Mouse (Mus musculus): ENCODE results near the gene Lgals12.

Lgals12 gene

GRCm38 (mm10) chr19:7606801-7607689 is at the start of gene Lgals12:
Gene Lgals12, minus strand, starts transcription at chr19:7607193.
- no peak for DNase-seq (ENCODE audit: low spot score in 2 of 2)

- no peak for DNase-seq (ENCODE audit: low spot score in 2 of 2)
Observed at GRCm38 (mm10) chr19:7648913-7649666, 42.1 kb upstream of the Lgals12 start.

- no peak for DNase-seq (ENCODE audit: low spot score in 2 of 2)
Observed at GRCm38 (mm10) chr19:7633786-7634185, 26.8 kb upstream of the Lgals12 start.

- no peak for DNase-seq (ENCODE audit: low spot score in 2 of 2)
Observed at GRCm38 (mm10) chr19:7633021-7633420, 26.0 kb upstream of the Lgals12 start.

GRCm38 (mm10) chr19:7617696-7618095 is 10.7 kb upstream of the Lgals12 start:
- peak in 1 of 2 experiments; percentile 70 for DNase-seq (ENCODE audit: low spot score in 2 of 2)

GRCm38 (mm10) chr19:7617085-7617484 is 10.1 kb upstream of the Lgals12 start:
- DNase-seq (ENCODE audit: low spot score in 2 of 2), result no peak

GRCm38 (mm10) chr19:7616231-7616930 is 9.4 kb upstream of the Lgals12 start:
- DNase-seq (ENCODE audit: low spot score in 2 of 2), result no peak

- no peak for DNase-seq (ENCODE audit: low spot score in 2 of 2)
Observed at GRCm38 (mm10) chr19:7613151-7613550, 6.2 kb upstream of the Lgals12 start.

- no peak for DNase-seq (ENCODE audit: low spot score in 2 of 2)
Observed at GRCm38 (mm10) chr19:7611942-7612757, 5.2 kb upstream of the Lgals12 start, which contains the start of gene Hrasls5. Gene Hrasls5, plus strand, starts transcription at chr19:7612541.

- DNase-seq (ENCODE audit: low spot score in 2 of 2), result no peak
Observed at GRCm38 (mm10) chr19:7607690-7608201, 753 bp upstream of the Lgals12 start.

- DNase-seq (ENCODE audit: low spot score in 2 of 2), result no peak
Observed at GRCm38 (mm10) chr19:7605930-7606783, 836 bp downstream of the Lgals12 start.

GRCm38 (mm10) chr19:7605013-7605412 is 2.0 kb downstream of the Lgals12 start:
- no peak for DNase-seq (ENCODE audit: low spot score in 2 of 2)

GRCm38 (mm10) chr19:7604107-7604506 is 2.9 kb downstream of the Lgals12 start:
- DNase-seq (ENCODE audit: low spot score in 2 of 2), result no peak

GRCm38 (mm10) chr19:7601551-7601950 is 5.4 kb downstream of the Lgals12 start:
- DNase-seq (ENCODE audit: low spot score in 2 of 2), result no peak

- no peak for DNase-seq (ENCODE audit: low spot score in 2 of 2)
Observed at GRCm38 (mm10) chr19:7598481-7598880, 8.5 kb downstream of the Lgals12 start.

- peak in 1 of 2 experiments; percentile 23 for DNase-seq (ENCODE audit: low spot score in 2 of 2)
Observed at GRCm38 (mm10) chr19:7595534-7595933, 11.5 kb downstream of the Lgals12 start.

GRCm38 (mm10) chr19:7592018-7592417 is 15.0 kb downstream of the Lgals12 start:
- DNase-seq (ENCODE audit: low spot score in 2 of 2), result no peak

- DNase-seq (ENCODE audit: low spot score in 2 of 2), result no peak
Observed at GRCm38 (mm10) chr19:7590795-7591194, 16.2 kb downstream of the Lgals12 start.

- no peak for DNase-seq (ENCODE audit: low spot score in 2 of 2)
Observed at GRCm38 (mm10) chr19:7585764-7586163, 21.2 kb downstream of the Lgals12 start.

GRCm38 (mm10) chr19:7585279-7585678 is 21.7 kb downstream of the Lgals12 start:
- DNase-seq (ENCODE audit: low spot score in 2 of 2), result no peak
